Mouse (Mus musculus) ES-E14 (cell line): ENCODE results near the gene Hist1h3f. TPM values are rescaled to one million over a fixed set of nuclear protein-coding genes. Genes with fewer than 3 reads are reported as not detected.

Source experiments
- DNase-seq: peaks from one replicate; pipeline ENCODE4 v3.0.0-alpha.2; 2013; ENCODE audit warnings: low read depth, low spot score
- H3K27ac ChIP-seq: 2 replicates; pipeline ENCODE4 v1.5.1; 2012; ENCODE audit warnings: low read depth, mild to moderate bottlenecking, low read length, moderate library complexity, mixed read lengths; ENCODE audit not compliant: poor library complexity, insufficient read depth, severe bottlenecking
- H3K36me3 ChIP-seq: 2 replicates; pipeline ENCODE4 v1.6.1; 2012; ENCODE audit warnings: mild to moderate bottlenecking, low read length, moderate library complexity, mixed read lengths; ENCODE audit not compliant: control insufficient read depth, poor library complexity, insufficient read depth, severe bottlenecking
- H3K4me1 ChIP-seq, 2 experiments: fragments of 150-350 bp in 1 of 2; sonication (generic) in 1 of 2; 2 replicates each; pipeline ENCODE4 v1.6.1; 2012; ENCODE audit warnings: low read length in 2 of 2, mild to moderate bottlenecking in 1 of 2, mixed read lengths in 1 of 2; ENCODE audit not compliant: control insufficient read depth in 2 of 2, insufficient read depth in 2 of 2, poor library complexity in 1 of 2
- H3K4me3 ChIP-seq, 2 experiments: fragments of 150-350 bp in 1 of 2; sonication (generic) in 1 of 2; 2 replicates each; pipeline ENCODE4 v1.5.1; 2012; ENCODE audit warnings: low read length in 2 of 2, low read depth in 1 of 2, mild to moderate bottlenecking in 1 of 2, mixed read lengths in 1 of 2; ENCODE audit not compliant: insufficient read depth in 1 of 2, poor library complexity in 1 of 2, severe bottlenecking in 1 of 2
- H3K9ac ChIP-seq: 2 replicates; pipeline ENCODE4 v1.6.1; 2012; ENCODE audit warnings: low read depth, mild to moderate bottlenecking, low read length, mixed read lengths; ENCODE audit not compliant: poor library complexity, insufficient read depth, severe bottlenecking
- H3K9me3 ChIP-seq: fragments of 150-350 bp; sonication (generic); 2 replicates; pipeline ENCODE4 v1.6.1; 2012; ENCODE audit warnings: low read depth, mild to moderate bottlenecking, low read length; ENCODE audit not compliant: control insufficient read depth, insufficient read depth
- CHD2 ChIP-seq: IDR thresholded peaks from 2 replicates; pipeline ENCODE4 v1.6.1; 2014; ENCODE audit warnings: mild to moderate bottlenecking, low read depth, low read length, inconsistent platforms
- HCFC1 ChIP-seq: IDR thresholded peaks from 2 replicates; pipeline ENCODE4 v1.6.1; 2012; ENCODE audit warnings: low read length, inconsistent platforms, borderline replicate concordance; ENCODE audit not compliant: insufficient read depth
- MAFK ChIP-seq: IDR thresholded peaks from 2 replicates; pipeline ENCODE4 v1.6.1; 2014; ENCODE audit warnings: mild to moderate bottlenecking, low read depth, low read length, inconsistent platforms; ENCODE audit not compliant: insufficient read depth
- ZC3H11A ChIP-seq: IDR thresholded peaks from 2 replicates; pipeline ENCODE4 v1.6.1; 2012; ENCODE audit warnings: low read depth, mild to moderate bottlenecking, inconsistent platforms, low read length, borderline replicate concordance
- ZNF384 ChIP-seq: IDR thresholded peaks from 2 replicates; pipeline ENCODE4 v1.6.1; 2012; ENCODE audit warnings: low read depth, low read length, inconsistent platforms
- in situ Hi-C, 2 experiments: fragments of 600-800 bp; cut with MboI; formaldehyde crosslinking; loops; one replicate each; pipeline ENCODE4 v1.15.1; 2025; ENCODE audit warnings: low sequenced_read_pairs in 2 of 2, inconsistent platforms in 1 of 2; ENCODE audit not compliant: unreplicated experiment in 2 of 2
- total RNA-seq: library from RNA; depleted of rRNA; stranded (reverse); fragments of 300-350 nt; gene quantifications from 2 replicates; pipeline ENCODE4 v1.2.3, GENCODE M21; 2012

Hist1h3f gene
- total RNA-seq, 1 experiment = 289 TPM

DNA sequence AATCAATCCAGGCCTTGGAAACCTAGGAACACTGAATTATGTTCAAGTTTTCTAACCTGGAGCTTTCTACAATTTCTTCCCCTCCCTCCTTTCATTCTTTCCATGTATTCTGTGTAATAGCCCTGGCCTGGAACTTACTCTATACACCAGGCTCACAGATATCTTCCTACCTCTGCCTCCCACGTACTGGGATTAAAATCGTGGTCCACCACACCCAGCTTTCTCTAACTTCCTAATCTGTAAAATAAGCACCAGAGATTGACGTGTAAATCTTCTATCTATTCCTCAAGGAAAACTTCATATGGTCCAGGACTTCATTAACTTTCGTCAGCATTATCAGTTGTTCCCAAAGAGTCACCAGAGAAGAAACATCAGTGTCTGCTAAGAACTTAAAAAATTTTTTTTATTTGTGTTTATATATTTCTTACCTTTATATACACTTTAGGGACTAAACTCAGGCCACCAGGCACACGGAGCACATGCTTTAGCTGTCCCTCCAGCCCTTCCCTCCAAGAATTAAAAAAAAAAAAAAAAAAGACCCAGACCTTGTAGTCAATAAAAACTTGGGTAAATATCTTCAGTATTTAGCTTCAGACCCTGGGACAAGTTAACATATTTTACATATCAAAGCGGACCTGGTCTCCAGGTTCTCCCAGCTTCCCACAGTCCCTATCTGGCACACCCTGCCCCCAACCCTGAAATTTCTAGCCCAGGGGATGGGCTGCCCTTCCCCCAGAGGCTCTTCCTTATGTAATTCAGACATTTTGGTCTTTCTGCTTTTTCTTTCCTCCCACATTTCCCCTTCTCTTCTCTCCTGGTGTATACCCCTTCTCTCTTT is 38.6 kb downstream of the Hist1h3f start:
- in situ Hi-C loops = no loop called here
- TF ChIP-seq CHD2 (peak; percentile 59; the same call in 1 of the 2 replicates), ZC3H11A (no peak), MAFK (no peak), HCFC1 (no peak), ZNF384 (peak; percentile 74)
- DNase-seq = no peak
- Histone ChIP-seq H3K4me1 (peaks cover 0 to 7% of the 10 kb centered on the region in 2 experiments; a peak in 2 of 4 replicates), H3K27ac (peak overlapping the region; percentile 86; the same call in 1 of the 2 replicates), H3K4me3 (peak overlapping the region; percentile 43 to 76), H3K9ac (peak overlapping the region; percentile 74; the same call in 1 of the 2 replicates), H3K36me3 (no peaks in the 10 kb centered on the region), H3K9me3 (no peaks in the 10 kb centered on the region)

DNA sequence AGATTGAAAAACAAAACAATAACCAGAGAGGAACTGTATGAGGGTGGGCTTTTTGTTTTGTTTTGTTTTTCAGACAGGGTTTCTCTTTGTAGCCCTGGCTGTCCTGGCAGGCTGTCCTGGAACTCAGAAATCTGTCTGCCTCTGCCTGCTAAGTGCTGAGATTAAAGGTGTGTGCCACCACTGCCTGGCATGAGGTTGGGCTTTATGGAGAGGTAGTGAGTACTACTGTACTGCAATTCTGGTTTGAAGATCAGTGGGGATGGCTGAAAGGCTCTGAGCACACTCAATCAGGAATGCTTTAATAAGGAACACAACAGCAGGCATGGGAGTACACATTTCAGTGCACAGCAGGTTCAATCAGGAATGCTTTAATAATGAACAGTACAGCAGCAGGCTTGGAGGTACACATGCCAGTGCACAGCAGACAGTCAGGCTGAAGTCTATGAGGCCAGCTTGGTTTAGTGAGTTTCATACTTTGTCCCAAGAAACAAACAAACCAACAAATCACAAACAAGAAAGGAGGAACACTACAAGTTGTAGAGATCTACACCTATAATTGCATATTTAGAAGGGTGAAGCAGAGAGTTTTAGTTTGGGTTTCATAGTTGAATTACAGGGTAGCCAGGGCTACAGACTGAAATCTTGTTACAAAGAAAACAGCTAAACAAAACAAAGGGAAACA is 39.7 kb downstream of the Hist1h3f start:
- in situ Hi-C loops = no loop called here
- H3K4me3 ChIP-seq = no peak overlapping the region

DNA sequence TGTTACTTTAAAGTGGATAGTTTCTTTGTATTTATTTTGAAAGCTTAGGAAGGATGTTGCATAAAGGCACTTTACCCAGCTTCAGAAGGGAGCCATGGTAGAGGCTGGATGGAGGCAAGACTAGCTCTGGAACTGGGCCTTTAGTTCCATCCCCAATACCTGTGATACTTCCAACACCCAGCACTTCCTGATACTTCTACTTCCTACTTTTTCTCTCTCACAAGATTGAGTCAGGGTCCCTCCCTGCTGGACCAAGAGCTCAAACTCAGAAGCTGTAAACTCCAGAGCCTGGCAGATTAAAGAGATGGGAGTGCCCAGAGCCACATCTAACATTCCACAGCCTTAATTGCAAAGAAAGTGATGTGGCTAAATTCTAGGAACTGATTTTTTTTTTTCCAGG is 40.5 kb downstream of the Hist1h3f start:
- H3K9me3 ChIP-seq = no peaks in the 10 kb centered on the region
- peak overlapping the region in 1 of 2 experiments; percentile 36; a peak in 1 of 4 replicates for H3K4me3 ChIP-seq
- H3K4me1 ChIP-seq = peaks cover 0 to 10% of the 10 kb centered on the region in 2 experiments; a peak in 2 of 4 replicates
- in situ Hi-C loops = no loop called here
- no peak for TF ChIP-seq ZC3H11A
- TF ChIP-seq MAFK = no peak
- peak overlapping the region; percentile 95; the same call in 1 of the 2 replicates for H3K27ac ChIP-seq
- DNase-seq = no peak
- H3K9ac ChIP-seq = no peak overlapping the region; the same call in 1 of the 2 replicates
- no peaks in the 10 kb centered on the region for H3K36me3 ChIP-seq

More for the DNA sequence above, 39.7 kb downstream of the Hist1h3f start:
- Histone ChIP-seq H3K9ac (no peak overlapping the region), H3K9me3 (no peaks in the 10 kb centered on the region), H3K36me3 (no peaks in the 10 kb centered on the region), H3K27ac (no peak overlapping the region; the same call in 1 of the 2 replicates), H3K4me1 (peaks cover 0 to 7% of the 10 kb centered on the region in 2 experiments; a peak in 2 of 4 replicates)
- no peak for TF ChIP-seq ZC3H11A
- no peak for TF ChIP-seq MAFK
- no peak for TF ChIP-seq ZNF384
- no peak for TF ChIP-seq CHD2
- TF ChIP-seq HCFC1 = no peak
- no peak for DNase-seq

DNA sequence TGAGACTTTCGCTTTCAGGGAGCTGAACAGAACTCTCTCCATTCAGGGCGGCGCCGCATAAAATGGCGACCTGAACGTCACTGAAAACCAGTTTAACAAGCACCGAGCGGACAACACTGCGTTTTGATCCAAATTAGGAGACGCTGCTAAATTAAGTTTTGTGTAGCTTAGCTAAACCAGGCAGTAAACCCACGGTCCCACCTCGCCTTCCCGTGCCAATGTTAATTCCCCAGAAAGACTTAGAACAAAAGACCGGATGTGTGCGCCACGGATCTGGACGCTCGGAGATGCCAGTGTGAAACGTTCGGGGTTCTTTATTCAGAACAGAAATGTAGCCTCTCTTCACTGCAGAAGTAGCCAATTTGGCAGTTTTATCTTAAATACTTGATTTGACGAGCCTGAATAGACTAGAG is 41.2 kb downstream of the Hist1h3f start:
- DNase-seq = no peak
- peaks cover 0 to 10% of the 10 kb centered on the region in 2 experiments; a peak in 2 of 4 replicates for H3K4me1 ChIP-seq
- H3K9me3 ChIP-seq = no peaks in the 10 kb centered on the region
- peak overlapping the region; percentile 36 to 57 for H3K4me3 ChIP-seq
- no peaks in the 10 kb centered on the region for H3K36me3 ChIP-seq
- TF ChIP-seq ZC3H11A (no peak), ZNF384 (no peak), CHD2 (no peak), HCFC1 (no peak), MAFK (no peak)
- peak overlapping the region; percentile 82 for H3K9ac ChIP-seq
- H3K27ac ChIP-seq = peak overlapping the region; percentile 95
- in situ Hi-C loops = no loop called here
